Mouse (Mus musculus) ES-E14 (cell line): ENCODE data around the gene Ube2j2. TPM values are rescaled to one million over a fixed set of nuclear protein-coding genes. Genes with fewer than 3 reads are reported as not detected.

ENCODE experiments used
- DNase-seq: peaks from one replicate; pipeline ENCODE4 v3.0.0-alpha.2; 2013; ENCODE audit warnings: low read depth, low spot score
- H3K27ac ChIP-seq: 2 replicates; pipeline ENCODE4 v1.5.1; 2012; ENCODE audit warnings: low read depth, mild to moderate bottlenecking, low read length, moderate library complexity, mixed read lengths; ENCODE audit not compliant: poor library complexity, insufficient read depth, severe bottlenecking
- H3K36me3 ChIP-seq: 2 replicates; pipeline ENCODE4 v1.6.1; 2012; ENCODE audit warnings: mild to moderate bottlenecking, low read length, moderate library complexity, mixed read lengths; ENCODE audit not compliant: control insufficient read depth, poor library complexity, insufficient read depth, severe bottlenecking
- H3K4me1 ChIP-seq, 2 experiments: fragments of 150-350 bp in 1 of 2; sonication (generic) in 1 of 2; 2 replicates each; pipeline ENCODE4 v1.6.1; 2012; ENCODE audit warnings: low read length in 2 of 2, mild to moderate bottlenecking in 1 of 2, mixed read lengths in 1 of 2; ENCODE audit not compliant: control insufficient read depth in 2 of 2, insufficient read depth in 2 of 2, poor library complexity in 1 of 2
- H3K4me3 ChIP-seq, 2 experiments: fragments of 150-350 bp in 1 of 2; sonication (generic) in 1 of 2; 2 replicates each; pipeline ENCODE4 v1.5.1; 2012; ENCODE audit warnings: low read length in 2 of 2, low read depth in 1 of 2, mild to moderate bottlenecking in 1 of 2, mixed read lengths in 1 of 2; ENCODE audit not compliant: insufficient read depth in 1 of 2, poor library complexity in 1 of 2, severe bottlenecking in 1 of 2
- H3K9ac ChIP-seq: 2 replicates; pipeline ENCODE4 v1.6.1; 2012; ENCODE audit warnings: low read depth, mild to moderate bottlenecking, low read length, mixed read lengths; ENCODE audit not compliant: poor library complexity, insufficient read depth, severe bottlenecking
- H3K9me3 ChIP-seq: fragments of 150-350 bp; sonication (generic); 2 replicates; pipeline ENCODE4 v1.6.1; 2012; ENCODE audit warnings: low read depth, mild to moderate bottlenecking, low read length; ENCODE audit not compliant: control insufficient read depth, insufficient read depth
- CHD2 ChIP-seq: IDR thresholded peaks from 2 replicates; pipeline ENCODE4 v1.6.1; 2014; ENCODE audit warnings: mild to moderate bottlenecking, low read depth, low read length, inconsistent platforms
- HCFC1 ChIP-seq: IDR thresholded peaks from 2 replicates; pipeline ENCODE4 v1.6.1; 2012; ENCODE audit warnings: low read length, inconsistent platforms, borderline replicate concordance; ENCODE audit not compliant: insufficient read depth
- MAFK ChIP-seq: IDR thresholded peaks from 2 replicates; pipeline ENCODE4 v1.6.1; 2014; ENCODE audit warnings: mild to moderate bottlenecking, low read depth, low read length, inconsistent platforms; ENCODE audit not compliant: insufficient read depth
- ZC3H11A ChIP-seq: IDR thresholded peaks from 2 replicates; pipeline ENCODE4 v1.6.1; 2012; ENCODE audit warnings: low read depth, mild to moderate bottlenecking, inconsistent platforms, low read length, borderline replicate concordance
- ZNF384 ChIP-seq: IDR thresholded peaks from 2 replicates; pipeline ENCODE4 v1.6.1; 2012; ENCODE audit warnings: low read depth, low read length, inconsistent platforms
- in situ Hi-C, 2 experiments: fragments of 600-800 bp; cut with MboI; formaldehyde crosslinking; loops; one replicate each; pipeline ENCODE4 v1.15.1; 2025; ENCODE audit warnings: low sequenced_read_pairs in 2 of 2, inconsistent platforms in 1 of 2; ENCODE audit not compliant: unreplicated experiment in 2 of 2
- total RNA-seq: library from RNA; depleted of rRNA; stranded (reverse); fragments of 300-350 nt; gene quantifications from 2 replicates; pipeline ENCODE4 v1.2.3, GENCODE M21; 2012

Gene Ube2j2
- total RNA-seq, 1 experiment = 74.1 TPM

GRCm38 (mm10) chr4:155896461-155896860 lies 47.2 kb upstream of the Ube2j2 start:
- Histone ChIP-seq H3K4me1 (peaks cover 12 to 14% of the 10 kb centered on the region in 2 experiments), H3K27ac (no peak overlapping the region), H3K36me3 (peaks cover 17% of the 10 kb centered on the region), H3K4me3 (no peak overlapping the region), H3K9me3 (no peaks in the 10 kb centered on the region), H3K9ac (no peak overlapping the region)
- TF ChIP-seq ZC3H11A = no peak
- no peak for TF ChIP-seq CHD2
- TF ChIP-seq MAFK = no peak
- no peak for TF ChIP-seq ZNF384
- no peak for TF ChIP-seq HCFC1
- DNase-seq = no peak
- in situ Hi-C loops = no loop called here

GRCm38 (mm10) chr4:155898318-155898717 lies 45.3 kb upstream of the Ube2j2 start:
- H3K9me3 ChIP-seq = no peaks in the 10 kb centered on the region
- no peak overlapping the region for H3K4me3 ChIP-seq
- in situ Hi-C loops = no loop called here
- DNase-seq = no peak
- H3K27ac ChIP-seq = no peak overlapping the region
- H3K36me3 ChIP-seq = peaks cover 32% of the 10 kb centered on the region
- no peak overlapping the region for H3K9ac ChIP-seq
- peaks cover 8 to 13% of the 10 kb centered on the region in 2 experiments for H3K4me1 ChIP-seq
- TF ChIP-seq MAFK = no peak
- no peak for TF ChIP-seq ZNF384
- TF ChIP-seq HCFC1 = no peak
- no peak for TF ChIP-seq ZC3H11A
- TF ChIP-seq CHD2 = no peak

- H3K27ac ChIP-seq = no peak overlapping the region
- in situ Hi-C loops = no loop called here
- DNase-seq = no peak
- no peaks in the 10 kb centered on the region for H3K9me3 ChIP-seq
- TF ChIP-seq CHD2 (no peak), MAFK (no peak), ZNF384 (no peak), ZC3H11A (no peak), HCFC1 (no peak)
- peaks cover 32% of the 10 kb centered on the region for H3K36me3 ChIP-seq
- H3K9ac ChIP-seq = no peak overlapping the region
- H3K4me1 ChIP-seq = peaks cover 0 to 6% of the 10 kb centered on the region in 2 experiments; a peak in 2 of 4 replicates
- H3K4me3 ChIP-seq = no peak overlapping the region
Observed at GRCm38 (mm10) chr4:155899355-155899754, 44.3 kb upstream of the Ube2j2 start.

- Histone ChIP-seq H3K27ac (no peak overlapping the region), H3K4me3 (no peak overlapping the region), H3K36me3 (peaks cover 35% of the 10 kb centered on the region), H3K4me1 (no peaks in the 10 kb centered on the region), H3K9me3 (no peaks in the 10 kb centered on the region), H3K9ac (no peak overlapping the region)
- DNase-seq = no peak
- in situ Hi-C loops = no loop called here
- TF ChIP-seq ZNF384 (no peak), MAFK (no peak), CHD2 (no peak), ZC3H11A (no peak), HCFC1 (no peak)
Observed at GRCm38 (mm10) chr4:155901205-155901604, 42.4 kb upstream of the Ube2j2 start.

- DNase-seq = no peak
- Histone ChIP-seq H3K27ac (no peak overlapping the region), H3K4me3 (no peak overlapping the region), H3K4me1 (no peaks in the 10 kb centered on the region), H3K9ac (no peak overlapping the region), H3K36me3 (peaks cover 31% of the 10 kb centered on the region), H3K9me3 (no peaks in the 10 kb centered on the region)
- in situ Hi-C loops = no loop called here
- TF ChIP-seq HCFC1 = no peak
- TF ChIP-seq ZC3H11A = no peak
- TF ChIP-seq CHD2 = no peak
- no peak for TF ChIP-seq ZNF384
- TF ChIP-seq MAFK = no peak
Observed at GRCm38 (mm10) chr4:155903246-155903645, 40.4 kb upstream of the Ube2j2 start.
